Mouse (Mus musculus) c-Kit-positive CD71-positive TER-119-negative erythroid progenitor cells, embryonic 14.5 days (primary cell): ENCODE results near the gene Phactr1.
"Not testable (repeated sequence)": the region's sequence is repeated elsewhere in the genome, so short reads cannot be mapped to it uniquely, and the experiment has no call there.

ENCODE experiments used
- DNase-seq: peaks from one replicate; pipeline ENCODE4 v3.0.0-alpha.2; 2013; ENCODE audit warnings: low read depth

Gene Phactr1

DNA sequence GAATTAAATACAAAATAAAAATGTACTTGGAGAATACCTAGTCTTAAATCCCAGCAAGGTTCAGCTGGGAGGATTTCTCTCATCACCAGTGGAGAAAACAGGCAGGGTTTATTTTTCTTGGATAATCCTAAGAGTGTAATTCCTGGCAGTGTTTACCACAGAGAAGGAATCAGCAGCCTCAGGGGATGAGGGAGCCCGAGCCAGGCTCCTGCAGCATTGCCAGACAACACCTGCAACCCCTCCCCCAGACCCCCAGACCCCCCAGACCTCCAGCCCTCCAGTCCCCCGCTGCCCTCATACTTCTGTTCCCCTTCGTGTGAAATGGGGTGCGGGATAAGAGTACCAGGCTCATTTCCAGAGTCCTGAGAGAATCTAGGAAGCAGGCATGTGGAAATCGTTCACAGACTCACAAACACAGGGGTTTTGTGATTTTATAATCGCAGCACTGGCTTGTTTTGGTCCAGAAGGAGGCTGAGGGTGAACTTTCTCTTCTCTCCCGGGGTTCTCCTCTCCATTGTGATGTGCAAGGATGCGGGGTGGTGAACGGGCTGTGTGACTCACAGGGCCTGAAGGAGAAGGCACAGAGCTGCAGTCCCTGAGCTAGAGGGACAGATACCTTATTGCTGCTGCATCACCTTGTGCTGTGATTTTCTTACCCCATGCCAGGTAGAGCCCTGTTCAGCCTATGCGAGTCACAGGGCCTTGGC lies 249.3 kb downstream of the Phactr1 start:
- DNase-seq, result no peak

DNA sequence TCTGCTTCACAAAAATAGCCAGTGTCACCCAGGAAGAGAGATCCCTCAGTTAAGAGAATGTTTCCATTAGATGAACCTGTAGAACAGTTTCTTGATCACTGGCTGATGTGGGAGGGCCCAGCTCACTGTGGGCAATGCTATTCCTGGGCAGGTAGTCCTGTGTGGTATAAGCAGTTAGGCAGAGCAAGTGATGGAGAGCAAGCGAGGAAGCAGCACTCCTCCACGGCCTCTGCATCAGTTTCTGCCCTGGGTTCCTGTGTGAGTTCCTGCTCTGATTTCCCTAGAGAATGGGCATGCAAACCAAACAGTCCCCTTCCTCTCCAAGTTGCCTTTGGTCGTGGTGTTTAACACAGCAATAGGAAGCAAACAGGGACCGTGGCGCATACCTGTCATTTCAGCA lies 251.6 kb downstream of the Phactr1 start:
- DNase-seq, result no peak

DNA sequence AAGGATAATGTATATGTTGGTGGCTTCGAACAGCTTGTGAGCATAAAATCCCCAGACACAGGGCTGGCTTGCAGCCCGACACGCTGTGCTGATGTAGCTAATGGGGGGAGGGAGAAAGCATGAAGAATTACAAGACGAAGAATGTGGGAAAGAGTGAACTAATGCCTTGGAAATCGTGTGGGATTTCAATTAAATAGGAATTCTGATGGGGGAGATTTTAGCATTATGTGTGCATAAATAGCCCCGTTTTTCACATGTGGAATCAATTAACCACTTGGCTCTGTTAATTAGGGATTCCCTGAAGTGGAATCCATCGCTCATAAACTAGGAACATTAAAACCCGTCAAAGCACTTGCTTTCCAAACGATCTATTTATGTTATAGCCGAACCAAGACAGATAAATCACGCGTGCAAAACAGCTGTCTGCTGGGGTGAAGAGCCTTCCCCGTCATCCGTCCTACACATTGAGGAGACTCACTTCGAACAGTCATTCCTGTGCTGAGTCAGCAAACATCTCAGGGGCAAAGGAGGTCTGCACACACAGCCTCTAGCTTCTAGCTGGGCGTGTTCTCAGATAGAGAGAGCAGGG lies 254.2 kb downstream of the Phactr1 start:
- no peak for DNase-seq

DNA sequence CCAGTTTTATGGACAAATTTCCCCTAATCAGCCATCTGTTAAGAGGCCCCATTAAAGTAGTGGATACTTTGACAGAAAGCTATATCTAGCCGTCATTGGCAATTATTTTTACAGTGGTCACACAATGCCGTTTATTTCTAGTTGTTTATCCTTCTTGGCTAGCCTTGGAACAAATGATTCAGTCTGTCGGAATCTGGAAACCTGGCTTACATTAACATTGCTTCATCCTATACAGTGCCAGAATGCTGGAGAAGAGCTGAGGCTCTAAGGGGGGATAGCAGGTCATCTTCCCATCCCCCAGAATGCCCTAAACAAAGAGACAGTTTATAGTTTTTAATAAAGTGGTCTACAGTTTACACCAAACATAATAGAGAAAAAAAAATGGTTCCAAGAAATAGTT lies 257.4 kb downstream of the Phactr1 start:
- no peak for DNase-seq

DNA sequence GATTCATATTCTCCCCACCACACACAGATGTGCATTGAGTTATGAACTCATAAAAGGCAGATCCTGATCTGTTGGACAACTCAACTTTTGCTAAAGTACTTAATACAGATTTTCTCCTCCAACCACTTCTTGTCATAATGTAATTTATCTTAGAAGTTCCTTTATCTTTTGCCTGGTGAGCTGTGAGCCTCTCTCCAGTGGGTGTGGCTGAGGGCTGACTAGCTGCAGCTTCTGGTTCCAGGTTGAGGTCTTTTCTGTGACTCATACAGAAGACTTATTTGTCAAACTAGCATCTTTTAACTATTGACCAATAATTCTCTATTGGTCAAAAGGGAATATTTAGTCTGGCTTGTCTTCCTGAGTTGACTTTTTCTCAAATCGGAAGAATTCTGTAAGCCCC lies 257.9 kb downstream of the Phactr1 start:
- DNase-seq, result no peak

DNA sequence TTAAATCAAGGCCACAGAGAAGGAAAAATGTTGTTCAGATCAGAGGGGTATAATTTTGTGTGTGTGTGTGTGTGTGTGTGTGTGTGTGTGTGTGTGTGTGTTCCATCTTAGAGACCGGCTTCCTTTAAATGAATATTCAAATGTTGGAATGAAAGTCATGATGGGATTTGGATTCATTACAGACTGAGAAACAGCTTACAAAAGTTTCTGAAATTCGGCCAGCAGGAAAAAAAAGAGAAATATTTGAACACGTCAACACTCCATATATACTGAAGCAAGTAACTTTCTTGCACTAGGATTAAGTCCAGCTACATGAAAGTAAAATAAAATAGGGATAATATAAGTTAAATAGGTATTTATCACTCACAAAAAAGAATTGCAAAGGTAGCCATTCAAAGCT lies 259.8 kb downstream of the Phactr1 start:
- no peak for DNase-seq

DNA sequence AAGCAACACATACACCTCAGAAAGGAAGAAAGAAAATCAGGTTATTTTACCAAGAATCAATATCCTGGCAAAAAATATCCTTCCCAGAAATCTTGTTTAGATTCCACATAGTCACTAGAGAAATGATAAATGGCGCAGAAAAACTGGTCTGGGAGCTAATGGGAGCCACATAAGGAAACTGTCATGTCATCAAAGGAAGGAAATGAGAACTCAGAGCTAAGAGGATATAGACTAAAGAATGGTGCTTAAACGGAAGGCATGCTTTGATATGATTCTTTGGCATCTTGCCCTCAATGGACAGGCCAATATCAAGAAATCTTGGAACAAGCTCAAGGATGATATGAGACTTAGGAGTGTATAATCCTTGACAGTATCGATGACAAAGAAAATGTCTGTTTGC lies 263.7 kb downstream of the Phactr1 start:
- no peak for DNase-seq

DNA sequence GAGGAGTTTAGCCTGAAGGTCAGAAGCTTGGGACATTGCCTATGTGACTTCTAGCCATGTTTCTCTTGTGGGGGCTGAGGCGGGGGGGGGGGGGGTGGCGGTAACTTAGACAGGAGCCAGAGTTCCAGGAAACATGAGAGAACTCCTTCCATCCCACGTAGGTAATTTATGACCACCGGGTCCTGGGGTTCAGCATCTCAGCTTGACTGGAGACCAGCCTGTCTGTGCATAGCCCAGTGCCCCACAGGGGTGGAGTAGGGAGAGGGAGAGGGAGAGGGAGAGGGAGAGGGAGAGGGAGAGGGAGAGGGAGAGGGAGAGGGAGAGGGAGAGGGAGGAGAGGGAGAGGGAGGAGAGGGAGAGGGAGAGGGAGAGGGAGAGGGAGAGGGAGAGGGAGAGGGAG lies 264.8 kb downstream of the Phactr1 start:
- not testable (repeated sequence) for DNase-seq

DNA sequence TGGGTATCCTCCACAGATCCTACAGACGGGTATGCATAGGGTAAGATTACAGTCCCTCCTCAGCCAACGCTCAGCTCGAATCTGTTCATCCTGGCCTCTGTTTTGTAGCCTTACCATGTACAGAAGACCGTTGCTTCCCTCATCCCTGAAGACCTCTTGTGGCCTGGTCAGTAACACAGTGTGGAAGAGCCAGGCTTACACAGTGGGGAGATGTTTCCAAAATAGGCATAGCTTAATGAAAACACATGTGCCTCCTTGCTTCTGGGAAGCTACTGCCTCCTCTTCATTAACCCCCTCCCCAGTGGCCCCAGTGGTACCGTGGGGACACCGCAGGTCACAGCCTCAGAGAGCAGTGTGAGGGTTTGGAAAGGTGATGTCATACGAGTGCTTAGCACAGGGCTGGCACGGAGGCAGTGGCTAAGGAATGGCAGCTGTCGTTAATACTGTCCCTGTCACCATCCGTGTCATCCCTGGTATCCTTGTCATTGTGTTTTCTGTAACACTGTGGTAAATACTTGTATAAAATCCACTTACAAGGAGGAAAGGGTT lies 268.4 kb downstream of the Phactr1 start:
- no peak for DNase-seq

DNA sequence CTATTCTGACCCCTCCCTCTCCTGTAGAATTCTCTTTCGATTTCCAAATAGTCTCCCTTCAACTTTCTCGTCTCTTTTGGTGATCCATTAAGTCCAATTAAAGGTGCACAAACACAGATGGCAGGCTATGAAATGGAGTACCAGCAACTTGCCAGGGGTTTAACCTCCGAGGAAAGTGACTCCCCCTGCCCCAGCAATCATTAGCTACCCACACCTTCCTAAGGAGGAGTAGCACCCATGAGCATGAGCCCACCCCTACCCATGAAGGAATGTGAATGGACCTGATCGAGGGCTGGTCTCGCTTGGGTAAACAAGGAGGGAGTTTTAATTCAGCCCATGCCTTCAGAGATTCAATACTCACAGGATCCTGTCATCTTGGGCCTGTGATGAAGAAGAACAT lies 268.9 kb downstream of the Phactr1 start:
- DNase-seq, result no peak

DNA sequence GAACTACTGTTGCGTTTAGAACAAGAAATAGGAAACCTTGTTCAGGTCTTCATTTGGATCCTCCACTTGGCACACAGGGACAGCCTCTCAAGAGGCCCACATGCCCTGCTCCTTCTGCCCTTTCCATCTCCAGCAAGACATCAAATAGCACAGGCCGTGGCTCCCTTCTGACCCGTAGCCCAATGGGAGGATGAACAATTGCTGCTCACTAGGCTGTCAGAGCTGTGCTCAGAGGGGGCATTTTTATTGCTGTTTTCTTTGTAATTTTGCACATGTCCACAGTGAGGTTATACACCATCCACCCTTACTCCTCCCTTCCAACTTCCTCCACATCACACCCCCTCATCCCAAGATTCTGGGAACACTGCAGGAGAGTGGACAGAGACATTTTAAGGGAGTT lies 269.6 kb downstream of the Phactr1 start:
- no peak for DNase-seq

DNA sequence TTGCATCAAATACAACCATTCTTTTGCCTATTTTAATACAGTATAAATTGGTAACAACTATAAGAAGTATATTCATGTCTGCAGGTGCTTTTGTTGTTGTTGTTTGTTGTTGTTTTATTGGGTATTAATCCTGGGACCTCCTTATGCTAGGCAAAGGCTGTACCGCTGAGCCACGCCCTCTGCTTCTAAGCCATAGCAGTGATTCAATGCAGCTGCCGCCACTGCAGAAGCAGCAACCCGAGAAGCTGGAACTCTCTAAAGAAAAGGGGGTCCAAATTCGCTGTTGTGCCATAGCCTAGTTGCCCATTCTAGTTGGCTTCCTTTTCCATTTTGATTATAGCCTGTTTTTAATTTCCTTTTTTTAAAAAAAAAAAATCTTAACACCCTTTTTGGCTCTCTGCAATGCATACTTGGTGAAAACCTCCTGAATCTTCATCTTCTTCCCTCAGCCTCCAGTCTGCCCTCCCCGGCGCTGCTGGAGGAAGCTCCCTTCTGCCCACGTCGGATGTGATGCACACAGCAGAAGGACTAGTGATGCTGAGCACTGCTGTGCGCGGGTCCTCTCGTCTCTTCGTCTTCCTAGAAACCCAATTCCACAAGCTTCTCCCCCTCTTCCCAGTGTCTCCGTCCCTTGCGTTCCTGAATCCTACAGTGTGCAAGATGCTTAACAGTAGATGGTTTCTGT lies 271.8 kb downstream of the Phactr1 start:
- no peak for DNase-seq

DNA sequence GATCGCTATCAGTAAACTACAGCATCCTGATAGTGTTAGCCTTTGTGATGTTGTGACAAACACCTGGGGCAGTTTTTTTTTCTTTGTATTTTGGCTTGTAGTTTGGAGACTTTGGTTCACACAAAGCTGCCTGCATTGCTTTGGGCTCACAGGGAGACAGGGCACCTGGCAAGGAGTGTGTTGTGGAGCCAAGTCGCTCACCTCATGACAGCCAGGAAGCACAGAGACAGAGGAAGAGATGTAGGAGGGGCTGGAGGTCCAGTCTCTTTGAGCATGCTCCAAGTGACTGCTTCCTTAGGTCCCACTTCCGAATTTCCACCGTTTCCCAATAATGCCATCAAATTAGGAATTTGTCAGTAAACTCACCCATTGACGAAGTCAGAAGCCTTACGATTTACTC lies 272.6 kb downstream of the Phactr1 start:
- no peak for DNase-seq

DNA sequence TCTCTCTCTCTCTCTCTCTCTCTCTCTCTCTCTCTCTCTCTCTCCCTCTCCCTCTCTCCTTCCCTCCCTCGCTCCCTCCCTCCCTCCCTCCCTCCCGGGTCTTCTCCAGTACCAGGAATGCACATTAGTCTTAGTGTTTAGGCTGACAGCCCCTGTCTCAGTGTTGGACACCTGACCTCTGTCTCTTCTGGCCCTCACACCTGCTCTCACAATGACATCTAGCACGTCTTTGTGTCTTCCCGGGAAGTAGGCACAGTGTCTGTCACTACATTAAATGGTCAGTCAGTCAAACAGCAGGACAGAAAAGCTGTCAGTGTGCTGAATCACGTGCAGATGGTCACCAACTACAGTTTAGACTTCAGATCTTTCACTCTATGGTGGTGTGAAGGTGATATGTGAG lies 273.7 kb downstream of the Phactr1 start:
- DNase-seq, result no peak

DNA sequence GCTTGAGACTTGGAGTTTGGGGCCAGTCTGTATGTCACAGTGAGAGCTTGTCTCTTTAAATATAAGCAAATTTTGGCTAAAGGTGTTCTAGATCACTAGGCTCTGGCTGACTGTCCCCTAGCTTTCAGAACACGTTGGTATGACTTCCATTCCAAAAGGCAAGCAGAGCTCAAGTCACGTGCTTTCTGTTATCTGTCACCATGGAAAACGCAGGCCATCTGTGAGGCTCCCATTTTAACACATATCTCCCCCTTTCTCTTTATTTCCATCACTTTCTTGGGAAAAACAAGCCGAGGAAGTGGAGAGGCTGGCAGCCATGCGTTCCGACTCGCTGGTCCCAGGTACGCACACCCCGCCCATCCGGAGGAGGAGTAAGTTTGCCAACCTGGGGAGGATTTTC lies 275.9 kb downstream of the Phactr1 start:
- no peak for DNase-seq

DNA sequence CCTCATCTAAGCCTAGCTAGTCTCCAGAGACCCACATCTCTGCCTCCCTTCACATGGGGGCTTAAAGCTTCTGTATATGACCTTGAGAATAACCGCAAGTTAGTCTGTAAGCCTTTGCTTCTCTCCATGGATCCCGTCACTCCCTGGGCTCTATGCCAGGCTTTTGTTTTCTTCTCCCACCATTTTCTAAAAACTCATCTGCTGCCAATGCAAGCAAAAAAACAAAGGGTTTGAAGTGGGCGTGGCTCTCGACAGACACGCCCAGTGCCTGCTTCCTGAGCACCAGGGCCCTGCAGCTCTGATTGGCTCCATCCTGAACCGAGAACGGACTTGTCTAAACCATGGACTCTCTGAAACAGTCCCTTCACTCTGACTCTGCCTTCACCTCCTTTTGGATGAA lies 277.4 kb downstream of the Phactr1 start:
- no peak for DNase-seq

DNA sequence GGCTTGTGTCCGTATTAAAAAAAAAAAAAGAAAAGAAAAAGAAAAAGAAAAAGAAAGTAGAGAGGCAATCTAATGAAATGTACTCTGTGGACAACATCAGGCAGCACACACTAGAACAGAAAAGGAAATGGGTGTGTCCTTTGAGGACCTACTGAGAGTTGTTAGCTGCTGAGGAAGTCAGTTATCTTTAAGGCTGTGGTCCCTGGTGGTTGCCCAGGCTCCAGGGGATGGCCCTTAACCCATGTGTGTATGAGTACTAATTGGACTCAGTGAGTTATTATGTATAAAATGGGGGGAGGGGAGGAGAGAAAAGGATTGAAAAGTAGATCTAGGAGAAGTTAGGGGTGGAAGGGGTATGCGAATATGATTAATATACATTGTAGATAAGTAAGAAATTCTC lies 278.4 kb downstream of the Phactr1 start:
- DNase-seq, result no peak

DNA sequence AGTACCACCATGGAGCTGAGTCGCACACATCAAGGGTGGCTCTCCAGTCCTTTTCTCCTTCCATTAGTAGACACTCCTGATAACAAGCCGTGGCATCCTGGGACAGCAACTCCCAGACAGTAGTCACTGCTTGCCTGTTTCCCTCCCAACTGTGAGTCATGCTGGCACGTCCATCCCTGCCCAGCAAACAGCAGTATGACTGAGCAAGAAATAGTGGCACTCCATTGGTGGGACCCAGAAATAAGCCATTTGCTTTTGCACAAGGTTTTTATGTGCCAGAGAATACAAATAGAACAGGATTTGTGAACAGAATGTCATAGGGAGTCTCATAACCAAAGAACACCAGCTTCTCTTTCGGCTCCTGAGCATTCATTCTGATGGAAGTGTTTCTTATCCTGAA lies 281.1 kb downstream of the Phactr1 start:
- no peak for DNase-seq

DNA sequence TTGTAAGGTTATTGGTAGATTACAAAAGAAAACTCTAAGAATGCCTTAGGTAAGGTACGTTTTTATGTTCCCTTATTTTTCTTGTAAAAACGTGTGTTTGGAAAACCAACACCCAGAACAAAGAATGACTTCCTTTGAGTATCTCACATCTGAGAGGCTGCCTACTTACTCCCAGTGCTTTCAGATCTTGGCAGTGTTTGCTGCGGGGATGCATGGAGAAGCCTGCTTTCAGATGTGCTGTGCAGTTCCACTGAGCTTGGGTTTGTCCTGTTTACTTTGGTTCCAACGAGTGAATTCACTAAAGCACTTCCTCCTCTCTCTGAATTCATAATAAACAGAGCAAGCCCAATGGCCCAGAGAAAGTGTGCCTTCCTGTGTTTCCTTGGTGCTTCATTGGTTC lies 288.1 kb downstream of the Phactr1 start:
- DNase-seq, result no peak

DNA sequence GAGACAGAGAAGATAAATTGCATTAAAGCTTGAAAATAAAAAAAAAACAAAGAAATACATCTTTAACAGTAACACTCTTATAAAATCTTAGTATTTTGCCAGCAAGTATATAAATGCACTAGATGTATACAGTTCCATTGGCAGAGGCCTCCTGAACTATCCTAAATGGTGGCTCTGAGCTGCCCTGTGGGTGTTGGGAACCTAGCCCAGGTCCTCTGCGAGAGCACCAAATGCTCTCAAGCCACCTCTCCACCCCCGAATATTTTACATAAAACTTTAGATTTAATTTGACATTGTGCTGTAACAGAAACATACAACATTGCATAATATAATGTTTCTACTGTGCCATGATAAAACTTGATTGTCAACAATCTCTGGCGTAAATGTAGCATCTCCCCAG lies 293.1 kb downstream of the Phactr1 start:
- no peak for DNase-seq

DNA sequence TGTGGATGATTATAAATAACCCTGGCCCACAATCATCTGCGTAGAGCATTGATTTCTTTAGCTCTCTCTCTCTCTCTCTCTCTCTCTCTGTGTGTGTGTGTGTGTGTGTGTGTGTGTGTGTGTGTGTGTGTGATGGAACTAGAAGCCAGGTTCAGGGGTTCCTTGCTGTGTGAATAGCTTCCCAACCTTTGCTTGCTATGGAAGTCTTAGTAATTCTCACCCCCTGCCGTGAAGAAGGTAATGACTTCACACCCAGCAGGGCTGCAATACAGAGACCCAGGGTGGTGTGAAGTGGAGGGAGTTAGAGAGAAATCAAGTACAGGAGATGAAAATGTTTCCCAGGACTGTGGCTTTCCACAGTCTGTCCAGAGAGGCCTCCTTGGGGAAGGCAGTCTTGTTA lies 293.5 kb downstream of the Phactr1 start:
- no peak for DNase-seq

DNA sequence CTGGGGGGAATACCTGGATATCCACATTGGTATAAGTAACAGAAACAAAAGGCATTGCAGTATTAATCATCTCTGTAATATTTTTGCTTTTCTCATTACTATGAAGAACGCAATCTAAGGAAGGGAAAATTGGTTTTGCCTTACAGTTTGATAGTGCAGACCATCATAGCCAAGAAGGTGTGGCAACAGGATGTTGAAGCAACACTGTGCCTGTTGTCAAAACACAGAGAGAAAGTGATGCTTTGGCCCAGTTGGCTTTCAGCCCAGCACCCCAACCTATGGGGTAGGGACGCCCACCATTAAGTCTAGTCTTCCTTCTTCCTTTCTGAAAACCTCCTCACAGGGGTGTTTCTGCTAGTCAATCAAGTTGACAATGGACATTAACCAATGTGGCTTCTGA lies 294.1 kb downstream of the Phactr1 start:
- no peak for DNase-seq

DNA sequence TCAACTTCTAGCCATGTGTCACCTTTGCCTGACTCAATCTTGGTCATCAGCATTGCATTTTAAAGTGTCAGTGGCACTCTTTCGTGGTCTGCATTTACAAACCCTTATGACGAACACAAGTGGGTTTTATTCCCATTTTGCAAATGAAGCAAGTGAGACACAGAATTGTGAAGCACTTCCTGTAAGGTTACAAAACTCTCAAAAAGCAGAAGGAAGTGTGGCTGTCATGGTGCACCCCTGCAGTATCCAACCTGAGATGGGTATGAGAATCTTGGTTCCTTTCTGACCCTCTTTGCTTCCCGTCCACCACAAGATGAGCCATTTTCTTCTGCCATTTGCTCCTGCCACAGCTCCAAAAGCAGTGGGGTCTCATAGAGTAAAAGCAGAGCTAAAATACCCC lies 295.7 kb downstream of the Phactr1 start:
- no peak for DNase-seq
